Mouse (Mus musculus) ES-E14 (cell line): ENCODE data around the gene Mcm7.

Experiments
- CHD2 ChIP-seq: IDR thresholded peaks from 2 replicates; pipeline ENCODE4 v1.6.1; 2014; ENCODE audit warnings: mild to moderate bottlenecking, low read depth, low read length, inconsistent platforms
- HCFC1 ChIP-seq: IDR thresholded peaks from 2 replicates; pipeline ENCODE4 v1.6.1; 2012; ENCODE audit warnings: low read length, inconsistent platforms, borderline replicate concordance; ENCODE audit not compliant: insufficient read depth
- MAFK ChIP-seq: IDR thresholded peaks from 2 replicates; pipeline ENCODE4 v1.6.1; 2014; ENCODE audit warnings: mild to moderate bottlenecking, low read depth, low read length, inconsistent platforms; ENCODE audit not compliant: insufficient read depth
- ZC3H11A ChIP-seq: IDR thresholded peaks from 2 replicates; pipeline ENCODE4 v1.6.1; 2012; ENCODE audit warnings: low read depth, mild to moderate bottlenecking, inconsistent platforms, low read length, borderline replicate concordance
- ZNF384 ChIP-seq: IDR thresholded peaks from 2 replicates; pipeline ENCODE4 v1.6.1; 2012; ENCODE audit warnings: low read depth, low read length, inconsistent platforms

DNA sequence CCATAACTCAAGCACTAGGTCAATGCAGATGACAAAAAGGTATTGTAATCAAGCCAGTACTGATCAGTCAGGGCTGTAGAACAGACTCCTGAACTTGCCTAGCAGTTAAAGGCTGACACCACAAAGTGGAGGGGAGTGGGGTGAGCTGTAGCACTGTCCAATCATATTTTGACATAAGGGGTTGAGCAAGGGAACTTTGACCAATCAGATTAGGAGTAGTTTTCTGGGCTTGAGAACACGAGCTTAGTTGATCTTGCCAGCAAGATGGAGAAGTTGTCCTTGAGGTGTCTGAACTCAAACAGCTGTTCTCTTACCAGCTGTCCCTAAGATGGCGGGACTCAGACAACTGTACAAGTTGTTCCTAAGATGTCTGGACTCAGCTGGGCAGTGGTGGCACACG, 995 bp upstream of the Mcm7 start:
- no peak for TF ChIP-seq ZNF384
- no peak for TF ChIP-seq ZC3H11A
- TF ChIP-seq CHD2: no peak
- TF ChIP-seq HCFC1: no peak
- no peak for TF ChIP-seq MAFK
